Mouse (Mus musculus) bone marrow macrophage, adult 2 months (primary cell): ENCODE data around the gene Rims3.

Source experiments
- CTCF ChIP-seq: IDR thresholded peaks from 2 replicates; pipeline ENCODE4 v1.5.1; 2012; ENCODE audit warnings: low read depth, mild to moderate bottlenecking, low read length, moderate library complexity
- POLR2A ChIP-seq: IDR thresholded peaks from 2 replicates; pipeline ENCODE4 v1.6.1; 2012; ENCODE audit warnings: mild to moderate bottlenecking, low read depth, low read length, borderline replicate concordance

DNA sequence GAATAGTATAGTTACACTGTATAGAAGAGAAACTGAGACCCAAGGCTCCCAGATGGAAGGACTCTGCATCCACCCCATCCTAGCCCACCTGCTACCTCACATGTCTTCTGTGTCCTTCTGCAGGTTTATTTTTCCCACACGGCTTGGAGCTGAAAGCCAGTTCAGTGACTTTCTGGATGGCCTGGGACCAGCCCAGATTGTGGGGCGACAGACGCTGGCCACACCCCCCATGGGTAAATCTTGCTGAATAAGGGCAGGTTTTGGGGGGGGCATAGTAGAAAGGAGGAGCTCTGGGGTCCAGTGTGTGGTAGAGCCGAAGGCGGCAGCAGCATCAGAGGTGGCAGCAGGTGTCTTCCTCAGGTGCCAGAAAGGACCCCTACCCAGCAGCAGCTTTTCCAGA, 32.2 kb downstream of the Rims3 start:
- TF ChIP-seq CTCF = no peak
- TF ChIP-seq POLR2A = no peak
